Comparison of ENCODE assay signal across 24 mouse cellular contexts in the genomic region with DNA sequence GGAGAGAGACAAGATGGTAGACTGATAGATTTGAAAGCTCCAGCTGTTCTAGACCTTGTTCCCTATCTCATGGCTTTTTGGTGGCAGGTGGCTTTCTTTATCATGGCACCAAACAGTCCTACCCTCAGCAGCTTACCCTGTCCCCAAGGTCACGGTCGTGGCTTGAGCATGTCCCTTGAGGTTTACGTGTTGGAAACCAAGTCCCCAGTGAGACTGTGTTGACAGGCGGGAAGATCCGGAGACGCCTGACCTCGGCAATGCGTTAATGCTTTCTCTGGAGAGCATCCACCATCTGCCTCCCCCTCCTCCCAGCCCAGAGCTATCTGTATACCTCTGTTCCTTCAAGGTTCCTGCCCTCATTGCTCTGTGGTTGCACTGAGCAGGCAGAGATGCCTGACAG. TPM values are rescaled to one million over a fixed set of nuclear protein-coding genes. Genes with fewer than 3 reads are reported as not detected.
A peak's percentile ranks its signal among the peaks of the same experiment; 100 is the strongest.
DNase-seq lines count a peak whose midpoint lies in the region; ATAC-seq and TF ChIP-seq lines count a peak whose summit lies in the region.
"Had no signal": no experiment of that assay in that cellular context is flagged by ENCODE, and none has a peak within 500 bp of the region (broad histone marks: within the 10 kb centered on the region; RNA-seq: fewer than 3 reads in every experiment).

No protein-coding gene starts in this region.

- no peak for TF ChIP-seq RAD21 in CH12.LX (IDR thresholded peaks at IDR 0.05; ENCODE audit: low read depth, low read length)

- 80% methylated on average over 8 of the region's 8 CpGs for WGBS in hindbrain, embryonic 10.5 days
- 87% methylated on average over 8 of the region's 8 CpGs for WGBS in hindbrain, embryonic 11.5 days
- 89% methylated on average over 8 of the region's 8 CpGs for WGBS in limb, embryonic 10.5 days

- dilution Hi-C loops in CH12.LX (cut with MboI; ENCODE audit: extremely low pct_ligation_motif_present, extremely low pct_unique_long_range_greater_than_20kb, low sequenced_read_pairs) = no loop called here

- no peak overlapping the region for H3K4me3 ChIP-seq in hindbrain, embryonic 10.5 days
- H3K4me3 ChIP-seq in hindbrain, embryonic 11.5 days (ENCODE audit: low read depth, low read length) = no peak overlapping the region
- H3K4me3 ChIP-seq in CH12.LX (replicated peaks in 1 of 3; ENCODE audit: low read depth in 2 of 3, low read length in 2 of 3, poor library complexity in 1 of 3) = peak overlapping the region in 1 of 3 experiments; percentile 10
- no peak overlapping the region for H3K4me3 ChIP-seq in limb, embryonic 10.5 days
- H3K4me3 ChIP-seq: forebrain, embryonic 13.5 days; heart, embryonic 15.5 days; hindbrain, embryonic 15.5 days; liver, embryonic 13.5 days; megakaryocyte, embryonic 14.5 days; neural tube, embryonic 15.5 days had no signal

- no peak for TF ChIP-seq POLR2A in CH12.LX (IDR thresholded peaks at IDR 0.05; ENCODE audit: low read depth, low read length)

- 0 out of 2 replicates have a peak overlapping the region, but pooled peaks have one; percentile 2 for H3K27ac ChIP-seq in hindbrain, embryonic 10.5 days
- H3K27ac ChIP-seq in hindbrain, embryonic 11.5 days (ENCODE audit: low read depth, low read length) = no peak overlapping the region
- no peak overlapping the region for H3K27ac ChIP-seq in CH12.LX (ENCODE audit: insufficient read depth, low read depth)
- H3K27ac ChIP-seq in limb, embryonic 10.5 days = peak overlapping the region; percentile 42; the same call in 1 of the 2 replicates
- H3K27ac ChIP-seq: forebrain, embryonic 13.5 days; heart, embryonic 15.5 days; hindbrain, embryonic 15.5 days; liver, embryonic 13.5 days; neural tube, embryonic 15.5 days had no signal

- in situ Hi-C loops in CH12.LX (cut with MboI; ENCODE audit: low pct_ligation_motif_present, low pct_unique_long_range_greater_than_20kb, low sequenced_read_pairs) = no loop called here

- DNase-seq in adrenal gland, postnatal 14 days = peak; percentile 33
- DNase-seq in adrenal gland, postnatal 36 days = no peak
- no peak for DNase-seq in hindbrain, embryonic 10.5 days (ENCODE audit: low spot score)
- DNase-seq in hindbrain, embryonic 11.5 days (ENCODE audit: low spot score) = no peak
- DNase-seq in CH12.LX (ENCODE audit: extremely low read depth) = peak; percentile 49
- no peak for DNase-seq in limb, embryonic 10.5 days (ENCODE audit: low spot score)
- no peak for DNase-seq in urinary bladder, postnatal 36 days (ENCODE audit: low spot score in 2 of 2)
- no peak for DNase-seq in thymus, postnatal 0 days (ENCODE audit: low spot score)
- DNase-seq: cerebellum, adult 2 months; cerebellum, postnatal 14 days; gastrocnemius, postnatal 25 days; heart, postnatal 4 days; kidney, postnatal 4 days; liver, embryonic 13.5 days; lung, adult 18-20 months; lung, postnatal 4 days; midbrain, embryonic 14.5 days; thymus, postnatal 25 days had no signal

- H3K27me3 ChIP-seq in hindbrain, embryonic 10.5 days (ENCODE audit: insufficient read depth, poor library complexity, severe bottlenecking) = peaks cover 6% of the 10 kb centered on the region; the same call in 1 of the 2 replicates
- no peaks in the 10 kb centered on the region for H3K27me3 ChIP-seq in hindbrain, embryonic 11.5 days (ENCODE audit: control insufficient read depth, insufficient read depth, low read length)
- H3K27me3 ChIP-seq in CH12.LX (replicated peaks) = peaks cover 16% of the 10 kb centered on the region
- H3K27me3 ChIP-seq in limb, embryonic 10.5 days (ENCODE audit: low read depth, poor library complexity, severe bottlenecking) = no peaks in the 10 kb centered on the region
- H3K27me3 ChIP-seq: forebrain, embryonic 13.5 days; heart, embryonic 15.5 days; hindbrain, embryonic 15.5 days; neural tube, embryonic 15.5 days had no signal

- TF ChIP-seq EP300 in CH12.LX (IDR thresholded peaks at IDR 0.05; ENCODE audit: low read length) = no peak

- no peaks in the 10 kb centered on the region for H3K79me2 ChIP-seq in CH12.LX (replicated peaks; ENCODE audit: control insufficient read depth, extremely low read depth, insufficient read depth, poor library complexity, severe bottlenecking)

- H3K36me3 ChIP-seq in hindbrain, embryonic 10.5 days = no peaks in the 10 kb centered on the region
- no peaks in the 10 kb centered on the region for H3K36me3 ChIP-seq in hindbrain, embryonic 11.5 days (ENCODE audit: control insufficient read depth, insufficient read depth, low read length)
- H3K36me3 ChIP-seq in CH12.LX (replicated peaks in 1 of 2; ENCODE audit: control insufficient read depth in 1 of 2, insufficient read depth in 1 of 2, low read length in 1 of 2) = no peaks in the 10 kb centered on the region
- H3K36me3 ChIP-seq in limb, embryonic 10.5 days = no peaks in the 10 kb centered on the region
- H3K36me3 ChIP-seq: heart, embryonic 15.5 days; hindbrain, embryonic 15.5 days; liver, embryonic 13.5 days; neural tube, embryonic 15.5 days had no signal

- no peak for ATAC-seq in hindbrain, embryonic 11.5 days (ENCODE audit: low FRiP score)
- ATAC-seq: forebrain, embryonic 13.5 days; inflammation-experienced regulatory T-cells, adult 6 months had no signal

- no peak for TF ChIP-seq CTCF in CH12.LX (conservative IDR thresholded peaks at IDR 0.05 in 1 of 2, IDR thresholded peaks at IDR 0.05 in 1 of 2; ENCODE audit: low read depth in 2 of 2, low read length in 2 of 2)

- H3K4me1 ChIP-seq in hindbrain, embryonic 10.5 days (replicated peaks) = peaks cover 17% of the 10 kb centered on the region
- no peaks in the 10 kb centered on the region for H3K4me1 ChIP-seq in hindbrain, embryonic 11.5 days (replicated peaks; ENCODE audit: control insufficient read depth, insufficient read depth, low read length)
- H3K4me1 ChIP-seq in CH12.LX (ENCODE audit: control insufficient read depth in 1 of 2, insufficient read depth in 2 of 2) = peaks cover 26 to 39% of the 10 kb centered on the region in 2 experiments
- peaks cover 26% of the 10 kb centered on the region for H3K4me1 ChIP-seq in limb, embryonic 10.5 days

- no peak overlapping the region for H3K9ac ChIP-seq in hindbrain, embryonic 11.5 days (ENCODE audit: low read depth, low read length)
- no peak overlapping the region for H3K9ac ChIP-seq in CH12.LX (ENCODE audit: insufficient read depth, low read depth)
- H3K9ac ChIP-seq: forebrain, embryonic 13.5 days; heart, embryonic 15.5 days; hindbrain, embryonic 15.5 days; liver, embryonic 13.5 days; neural tube, embryonic 15.5 days had no signal

- no peaks in the 10 kb centered on the region for H3K9me3 ChIP-seq in hindbrain, embryonic 10.5 days
- H3K9me3 ChIP-seq in hindbrain, embryonic 11.5 days (ENCODE audit: control insufficient read depth, low read length) = no peaks in the 10 kb centered on the region
- H3K9me3 ChIP-seq in CH12.LX (replicated peaks; ENCODE audit: low read length) = no peaks in the 10 kb centered on the region
- H3K9me3 ChIP-seq in limb, embryonic 10.5 days (replicated peaks) = no peaks in the 10 kb centered on the region
- H3K9me3 ChIP-seq: forebrain, embryonic 13.5 days; heart, embryonic 15.5 days; hindbrain, embryonic 15.5 days; liver, embryonic 13.5 days; megakaryocyte, embryonic 14.5 days; neural tube, embryonic 15.5 days had no signal

- no peak overlapping the region for H3K4me2 ChIP-seq in hindbrain, embryonic 11.5 days (replicated peaks; ENCODE audit: low read depth, low read length)
- H3K4me2 ChIP-seq in CH12.LX (ENCODE audit: insufficient read depth, low read depth, poor library complexity, severe bottlenecking) = no peak overlapping the region
- H3K4me2 ChIP-seq: forebrain, embryonic 13.5 days; heart, embryonic 15.5 days; hindbrain, embryonic 15.5 days; liver, embryonic 13.5 days; neural tube, embryonic 15.5 days had no signal

TF ChIP-seq in CH12.LX, 34 proteins besides CTCF, POLR2A, EP300 and RAD21:
- TF ChIP-seq BHLHE40 (IDR thresholded peaks at IDR 0.05; ENCODE audit: low read depth, low read length) = peak; percentile 69
- no peak for TF ChIP-seq TCF12 (IDR thresholded peaks at IDR 0.05; ENCODE audit: low read depth, low read length)

RNA-seq across cellular contexts. Expression of gene Ankrd9, which starts 4.9 kb away (rescaled TPM):
- 52.5 and 55.7 TPM in 2 replicates for total RNA-seq in adrenal gland, postnatal 14 days (2021)
- 10 to 100 TPM; 25.6 to 39.4 TPM for total RNA-seq in adrenal gland, postnatal 36 days (2021)
- 16.2 and 16.6 TPM in 2 replicates for polyA plus RNA-seq in hindbrain, embryonic 10.5 days (2016; fragmentation: Nextera tagmentation; extraction: Ambion mirVana)
- 9.6 and 12.1 TPM in 2 replicates for polyA plus RNA-seq in hindbrain, embryonic 11.5 days (2014; fragmentation: Nextera tagmentation; extraction: Ambion mirVana)
- total RNA-seq in CH12.LX (2012; rRNA removed) (4.7 and 5.2 TPM in 2 replicates), CH12.LX (2014; rRNA removed) (2.1 and 2.5 TPM in 2 replicates)
- 1.5 and 2.4 TPM in 2 replicates for polyA plus RNA-seq in CH12.LX (2012; ENCODE audit: insufficient read length, low read depth)
- 15.2 and 17.2 TPM in 2 replicates for polyA plus RNA-seq in limb, embryonic 10.5 days (2016; fragmentation: Nextera tagmentation; extraction: Ambion mirVana)
- polyA plus RNA-seq in thymus, postnatal 0 days (2015; fragmentation: Nextera tagmentation; extraction: Ambion mirVana) = 9.6 and 11.0 TPM in 2 replicates

RNA-seq across cellular contexts. Expression of gene Rcor1, which starts 55.4 kb away (rescaled TPM):
- total RNA-seq in adrenal gland, postnatal 14 days (2021) = 46.4 and 48.0 TPM in 2 replicates
- total RNA-seq in adrenal gland, postnatal 36 days (2021) = 10 to 100 TPM; 44.1 to 67.8 TPM
- polyA plus RNA-seq in hindbrain, embryonic 10.5 days (2016; fragmentation: Nextera tagmentation; extraction: Ambion mirVana) = 5.0 and 6.6 TPM in 2 replicates
- 11.5 and 13.2 TPM in 2 replicates for polyA plus RNA-seq in hindbrain, embryonic 11.5 days (2014; fragmentation: Nextera tagmentation; extraction: Ambion mirVana)
- total RNA-seq in CH12.LX (2012; rRNA removed) = 6.1 and 6.5 TPM in 2 replicates
- total RNA-seq in CH12.LX (2014; rRNA removed) = 8.3 and 8.5 TPM in 2 replicates
- 15.0 and 16.1 TPM in 2 replicates for polyA plus RNA-seq in CH12.LX (2012; ENCODE audit: insufficient read length, low read depth)
- 7.9 and 9.1 TPM in 2 replicates for polyA plus RNA-seq in limb, embryonic 10.5 days (2016; fragmentation: Nextera tagmentation; extraction: Ambion mirVana)
- polyA plus RNA-seq in thymus, postnatal 0 days (2015; fragmentation: Nextera tagmentation; extraction: Ambion mirVana) = 10.1 and 14.0 TPM in 2 replicates

Comparison
In these comparisons a context has a peak if more than half of its experiments do, and no peak if none do; other contexts are left out.
1. DNase-seq: peak in adrenal gland, postnatal 14 days (single experiment) and CH12.LX (single experiment); none in adrenal gland, postnatal 36 days (0 of 2), hindbrain, embryonic 10.5 days (single experiment), hindbrain, embryonic 11.5 days (single experiment), limb, embryonic 10.5 days (single experiment), urinary bladder, postnatal 36 days (0 of 2) and thymus, postnatal 0 days (single experiment).
2. H3K27ac ChIP-seq: peak in hindbrain, embryonic 10.5 days (single experiment) and limb, embryonic 10.5 days (single experiment); none in hindbrain, embryonic 11.5 days (single experiment) and CH12.LX (single experiment).